Mouse (Mus musculus) kidney, postnatal 14 days (tissue): ENCODE data around the gene Npcd.

ENCODE experiments used
- DNase-seq: peaks from one replicate; pipeline ENCODE4 v3.0.0; 2022; ENCODE audit warnings: mixed read lengths

The Npcd gene

DNA sequence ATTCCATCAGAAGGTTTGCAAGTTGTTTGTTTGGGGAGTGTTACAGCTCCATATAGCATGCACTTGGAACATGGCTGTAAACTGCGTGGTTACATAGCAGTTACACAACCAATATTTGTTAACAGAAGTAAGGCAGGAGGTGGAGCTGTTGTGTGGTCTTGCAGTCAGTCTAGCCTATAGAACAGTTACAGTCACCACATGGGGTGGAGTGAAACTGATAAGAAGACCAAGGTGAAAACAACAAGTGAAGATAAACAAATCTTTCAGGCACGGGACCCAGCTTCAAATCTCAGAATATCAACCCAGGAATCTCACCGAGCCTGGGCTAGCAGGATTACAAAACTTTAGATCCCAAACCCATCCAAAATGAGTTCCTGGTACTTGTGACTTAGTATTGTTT is 93.3 kb downstream of the Npcd start:
- DNase-seq = no peak
